Mouse (Mus musculus) forebrain, postnatal 0 days (tissue): Measurements from ENCODE around the gene Spc24. TPM values are rescaled to one million over a fixed set of nuclear protein-coding genes. Genes with fewer than 3 reads are reported as not detected.

Experiments
- ATAC-seq: fragments of 200-750 bp; cut with Nextera tagmentation; 2 replicates; pipeline ENCODE4 v1.8.0; 2017; ENCODE audit warnings: mild to moderate bottlenecking, moderate library complexity
- DNase-seq: peaks from one replicate; pipeline ENCODE4 v3.0.0-alpha.2; 2015
- H3K27ac ChIP-seq: fragments of 300-500 bp; sonication (generic); 2 replicates; pipeline ENCODE4 v1.5.1; 2014; ENCODE audit warnings: low read depth, mild to moderate bottlenecking, antibody characterized with exemption, low read length, moderate library complexity, mixed read lengths
- H3K27me3 ChIP-seq: fragments of 300-500 bp; sonication (generic); 2 replicates; pipeline ENCODE4 v1.6.1; 2014; ENCODE audit warnings: mild to moderate bottlenecking, low read length, mixed read lengths; ENCODE audit not compliant: insufficient read depth
- H3K36me3 ChIP-seq: fragments of 300-500 bp; sonication (generic); 2 replicates; pipeline ENCODE4 v1.6.1; 2014; ENCODE audit warnings: mild to moderate bottlenecking, moderate library complexity; ENCODE audit not compliant: insufficient read depth
- H3K4me1 ChIP-seq: fragments of 300-500 bp; sonication (generic); 2 replicates; pipeline ENCODE4 v1.6.1; 2014; ENCODE audit warnings: antibody characterized with exemption; ENCODE audit not compliant: insufficient read depth
- H3K4me2 ChIP-seq: fragments of 300-500 bp; sonication (generic); 2 replicates; pipeline ENCODE4 v1.6.1; 2014; ENCODE audit warnings: low read depth, mild to moderate bottlenecking, moderate library complexity
- H3K4me3 ChIP-seq: fragments of 300-500 bp; sonication (generic); 2 replicates; pipeline ENCODE4 v1.5.1; 2014; ENCODE audit warnings: low read depth, low read length, mixed read lengths
- H3K9ac ChIP-seq: fragments of 300-500 bp; sonication (generic); 2 replicates; pipeline ENCODE4 v1.6.1; 2014; ENCODE audit warnings: mild to moderate bottlenecking
- H3K9me3 ChIP-seq: fragments of 300-500 bp; sonication (generic); 2 replicates; pipeline ENCODE4 v1.6.1; 2016; ENCODE audit warnings: low read length
- CTCF ChIP-seq: sonication (generic); IDR thresholded peaks from 2 replicates; pipeline ENCODE4 v1.5.1; 2016; ENCODE audit warnings: antibody characterized with exemption, control low read depth, low read depth
- WGBS: fragments of 180-500 bp; shearing (Covaris S2); extraction: QIAGEN DNeasy Blood & Tissue Kit; methylation state at CpG from one replicate; pipeline ENCODE4 v1.1.7; 2014; 5-methylcytosine and 5-hydroxymethylcytosine counted together
- polyA plus RNA-seq: library from polyadenylated mRNA; unstranded; fragments of >200 nt; fragmentation: Nextera tagmentation; extraction: Ambion mirVana; gene quantifications from 2 replicates; pipeline ENCODE4 v1.2.1, GENCODE M21; 2015
- total RNA-seq: library from RNA; depleted of rRNA; stranded (reverse); fragments of >200 nt; gene quantifications from 2 replicates; pipeline ENCODE4 v1.2.3, GENCODE M21; 2014

Gene Spc24
- total and polyA plus RNA-seq, 2 experiments from 2014 or later, result 8.2 to 13.5 TPM

GRCm38 (mm10) chr9:21733989-21734388 lies 26.1 kb downstream of the Spc24 start:
- no peak for TF ChIP-seq CTCF
- no peak for DNase-seq
- WGBS, result 94% methylated on average over 7 of the region's 7 CpGs
- no peak overlapping the region for H3K27ac ChIP-seq
- H3K36me3 ChIP-seq, result peaks cover 68% of the 10 kb centered on the region
- no peaks in the 10 kb centered on the region for H3K4me1 ChIP-seq
- H3K9ac ChIP-seq, result no peak overlapping the region
- H3K27me3 ChIP-seq, result no peaks in the 10 kb centered on the region
- H3K4me3 ChIP-seq, result no peak overlapping the region
- no peak for ATAC-seq
- no peak overlapping the region for H3K4me2 ChIP-seq
- H3K9me3 ChIP-seq, result no peaks in the 10 kb centered on the region

GRCm38 (mm10) chr9:21733446-21733845 lies 26.7 kb downstream of the Spc24 start:
- WGBS, result 81% methylated on average over 17 of the region's 17 CpGs
- no peak for ATAC-seq

DNA sequence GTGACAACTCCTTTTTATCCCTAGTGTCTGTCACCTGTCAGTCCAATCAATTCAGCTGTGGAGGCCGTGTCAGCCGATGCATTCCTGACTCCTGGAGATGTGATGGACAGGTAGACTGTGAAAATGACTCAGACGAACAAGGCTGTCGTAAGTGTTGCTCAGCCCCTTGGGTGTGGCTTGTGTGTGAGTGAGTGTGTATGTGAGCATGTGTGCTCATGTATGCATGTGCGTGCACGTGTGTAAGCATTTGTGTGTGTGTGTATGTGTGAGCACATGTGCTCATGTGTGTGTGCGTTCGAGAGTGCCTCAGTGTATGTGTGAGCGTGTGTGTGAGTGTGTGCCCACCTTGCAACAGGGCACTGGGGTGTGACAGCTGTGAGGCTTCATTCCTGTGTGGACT lies 27.8 kb downstream of the Spc24 start:
- 94% methylated on average over 9 of the region's 9 CpGs for WGBS
- Histone ChIP-seq H3K27ac (no peak overlapping the region), H3K4me2 (no peak overlapping the region), H3K4me3 (no peak overlapping the region), H3K9me3 (no peaks in the 10 kb centered on the region), H3K4me1 (no peaks in the 10 kb centered on the region), H3K9ac (no peak overlapping the region), H3K36me3 (peaks cover 51% of the 10 kb centered on the region), H3K27me3 (no peaks in the 10 kb centered on the region)
- TF ChIP-seq CTCF, result no peak
- DNase-seq (no peak), ATAC-seq (no peak)

More at GRCm38 (mm10) chr9:21733446-21733845, 26.7 kb downstream of the Spc24 start:
- Histone ChIP-seq H3K9me3 (no peaks in the 10 kb centered on the region), H3K4me1 (no peaks in the 10 kb centered on the region), H3K4me3 (no peak overlapping the region), H3K27me3 (no peaks in the 10 kb centered on the region), H3K27ac (no peak overlapping the region), H3K9ac (no peak overlapping the region), H3K4me2 (no peak overlapping the region), H3K36me3 (peaks cover 62% of the 10 kb centered on the region)
- TF ChIP-seq CTCF, result no peak
- DNase-seq, result no peak

GRCm38 (mm10) chr9:21729264-21729663 lies 30.8 kb downstream of the Spc24 start:
- Histone ChIP-seq H3K27me3 (no peaks in the 10 kb centered on the region), H3K4me2 (no peak overlapping the region), H3K9ac (no peak overlapping the region), H3K9me3 (no peaks in the 10 kb centered on the region), H3K36me3 (peaks cover 24% of the 10 kb centered on the region), H3K4me3 (no peak overlapping the region), H3K4me1 (peaks cover 14% of the 10 kb centered on the region), H3K27ac (no peak overlapping the region)
- no peak for TF ChIP-seq CTCF
- ATAC-seq (no peak), DNase-seq (no peak)
- 88% methylated on average over 7 of the region's 7 CpGs for WGBS

DNA sequence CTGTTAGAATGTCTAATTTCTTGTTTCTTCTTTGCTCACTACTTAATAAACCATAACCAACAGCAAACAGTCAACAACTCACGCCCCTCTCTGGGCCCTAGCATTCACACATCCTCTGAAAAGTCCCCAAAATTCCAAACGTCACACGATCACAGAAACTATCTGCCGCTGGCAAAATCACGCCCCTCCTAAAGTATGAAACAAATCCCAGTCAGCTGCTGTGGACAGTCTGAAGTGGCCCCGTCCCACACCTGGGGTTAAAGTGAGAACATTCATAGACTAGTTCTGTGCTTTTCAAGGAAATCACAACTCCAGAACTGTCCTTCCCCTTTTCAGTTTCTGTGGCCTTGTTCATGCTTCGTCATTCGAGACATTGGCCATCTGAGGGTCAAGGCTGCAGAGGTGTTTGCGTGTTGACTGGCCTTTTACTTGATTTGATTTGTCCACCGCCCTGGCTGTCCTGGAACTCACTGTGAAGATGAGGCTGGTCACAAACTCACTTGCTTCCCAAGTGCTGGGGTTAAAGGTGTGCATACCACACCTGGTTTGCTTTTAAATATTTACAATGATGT lies 31.8 kb downstream of the Spc24 start:
- Histone ChIP-seq H3K27ac (no peak overlapping the region), H3K4me1 (peaks cover 14% of the 10 kb centered on the region), H3K9me3 (no peaks in the 10 kb centered on the region), H3K36me3 (peaks cover 15% of the 10 kb centered on the region), H3K27me3 (no peaks in the 10 kb centered on the region), H3K4me2 (no peak overlapping the region), H3K9ac (no peak overlapping the region), H3K4me3 (no peak overlapping the region)
- 89% methylated on average over 10 of the region's 10 CpGs for WGBS
- TF ChIP-seq CTCF, result no peak
- DNase-seq (no peak), ATAC-seq (no peak)

DNA sequence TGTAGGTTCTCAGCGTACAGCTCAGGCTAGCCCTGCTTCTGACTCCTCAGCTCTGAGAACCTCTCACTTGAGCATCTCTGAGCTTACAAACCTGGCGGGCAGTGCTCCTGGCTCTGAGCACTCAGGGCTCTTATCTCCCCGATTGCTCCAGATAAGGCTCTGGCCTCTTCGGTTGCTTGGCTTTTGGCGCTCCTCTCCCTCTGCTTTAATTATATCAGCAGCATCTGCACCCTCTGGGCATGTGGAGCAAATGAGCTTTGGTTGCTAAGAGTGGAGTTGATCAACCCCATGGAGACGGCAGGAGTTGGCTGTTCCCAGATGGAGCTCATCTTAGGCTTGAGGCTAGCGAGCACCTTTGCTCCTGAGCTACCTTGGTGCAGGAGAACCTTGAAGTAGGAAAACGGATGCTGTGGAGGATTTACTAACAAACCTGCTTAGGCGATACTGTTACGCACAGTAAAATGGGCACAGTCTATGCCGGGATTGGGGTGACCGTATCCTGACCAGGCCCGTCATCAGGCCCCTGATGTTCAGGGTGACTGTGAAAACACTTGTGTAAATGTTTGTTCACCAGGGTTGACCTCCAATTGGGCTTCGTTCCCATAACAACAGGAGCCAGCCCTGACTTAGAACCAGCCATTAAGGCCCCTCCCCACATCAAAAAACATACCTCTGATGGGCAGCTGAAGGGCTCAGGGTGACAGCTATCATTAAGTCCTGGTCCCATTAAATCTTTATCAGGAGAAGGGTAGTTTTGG lies 33.7 kb downstream of the Spc24 start:
- ATAC-seq (no peak), DNase-seq (no peak)
- 83% methylated on average over 14 of the region's 14 CpGs for WGBS
- Histone ChIP-seq H3K4me3 (no peak overlapping the region), H3K36me3 (no peaks in the 10 kb centered on the region; the same call in none of the 2 replicates), H3K9me3 (no peaks in the 10 kb centered on the region), H3K9ac (no peak overlapping the region), H3K27ac (no peak overlapping the region), H3K4me2 (peak overlapping the region; percentile 82; the same call in 1 of the 2 replicates), H3K4me1 (peaks cover 14% of the 10 kb centered on the region), H3K27me3 (no peaks in the 10 kb centered on the region)
- TF ChIP-seq CTCF, result no peak

DNA sequence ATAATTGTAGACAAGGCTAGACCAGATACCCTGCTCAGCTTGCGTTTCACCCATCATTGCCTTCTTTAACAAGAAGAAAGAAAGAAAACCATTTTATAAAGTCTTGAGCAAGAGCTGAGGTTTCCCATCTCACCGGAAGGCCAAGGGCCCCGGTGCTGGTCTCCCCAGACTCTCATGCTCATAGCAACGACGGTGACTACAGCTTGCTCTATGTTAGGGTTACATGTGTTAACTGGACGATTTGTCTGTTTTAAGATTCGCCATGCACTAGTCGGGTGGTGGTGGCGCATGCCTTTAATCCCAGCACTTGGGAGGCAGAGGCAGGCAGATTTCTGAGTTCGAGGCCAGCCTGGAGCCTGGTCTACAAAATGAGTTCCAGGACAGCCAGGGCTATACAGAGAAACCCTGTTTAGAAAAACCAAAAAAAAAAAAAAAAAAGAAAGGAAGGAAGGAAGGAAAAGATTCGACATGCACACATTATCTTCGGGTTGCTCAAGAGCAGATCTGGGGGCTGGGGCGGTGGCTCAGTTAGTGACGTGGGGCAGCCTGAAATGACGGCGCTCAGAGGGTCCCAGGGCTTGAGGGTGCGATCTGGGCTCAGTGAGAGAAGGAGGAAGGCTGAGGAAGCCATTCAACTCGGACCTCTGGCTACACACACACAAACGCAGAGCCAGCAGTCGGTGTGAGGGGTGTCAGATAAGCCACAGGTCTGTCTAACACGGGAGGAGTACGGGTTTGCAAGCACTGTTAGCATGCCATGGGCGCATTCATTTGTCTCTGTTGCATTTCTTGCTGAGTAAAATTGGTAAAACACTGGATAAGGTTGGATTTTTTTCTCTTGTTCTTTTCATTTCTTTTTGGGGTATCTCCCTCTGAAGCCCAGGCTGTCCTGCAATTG lies 34.6 kb downstream of the Spc24 start:
- Histone ChIP-seq H3K4me1 (peaks cover 14% of the 10 kb centered on the region), H3K36me3 (no peaks in the 10 kb centered on the region; the same call in none of the 2 replicates), H3K4me3 (no peak overlapping the region), H3K4me2 (peak overlapping the region; percentile 82), H3K27me3 (no peaks in the 10 kb centered on the region), H3K27ac (no peak overlapping the region), H3K9me3 (no peaks in the 10 kb centered on the region), H3K9ac (no peak overlapping the region)
- no peak for ATAC-seq
- WGBS, result 83% methylated on average over 23 of the region's 23 CpGs
- DNase-seq, result no peak
- TF ChIP-seq CTCF, result no peak
